Mouse (Mus musculus) embryonic facial prominence, embryonic 11.5 days (tissue): ENCODE measurements around the gene Col25a1. TPM values are rescaled to one million over a fixed set of nuclear protein-coding genes. Genes with fewer than 3 reads are reported as not detected.

Experiments used
- ATAC-seq: fragments of 200-750 bp; cut with Nextera tagmentation; replicated peaks from 2 replicates; pipeline ENCODE4 v1.8.0; 2017; ENCODE audit warnings: low read depth; ENCODE audit not compliant: insufficient number of reproducible peaks, low FRiP score, low TSS enrichment
- DNase-seq: peaks from one replicate; pipeline ENCODE4 v3.0.0-alpha.2; 2015; ENCODE audit warnings: low spot score
- H3K27ac ChIP-seq: fragments of 300-500 bp; sonication (generic); replicated peaks from 2 replicates; pipeline ENCODE4 v1.5.1; 2014; ENCODE audit warnings: mild to moderate bottlenecking, low read depth, low read length, control low read depth
- H3K27me3 ChIP-seq: fragments of 300-500 bp; sonication (generic); 2 replicates; pipeline ENCODE4 v1.6.1; 2014; ENCODE audit warnings: mild to moderate bottlenecking, low read length, moderate library complexity, mixed read lengths; ENCODE audit not compliant: control insufficient read depth, insufficient read depth
- H3K36me3 ChIP-seq: fragments of 300-500 bp; sonication (generic); replicated peaks from 2 replicates; pipeline ENCODE4 v1.6.1; 2014; ENCODE audit warnings: low read depth, mild to moderate bottlenecking, low read length, moderate library complexity, mixed read lengths; ENCODE audit not compliant: control insufficient read depth, insufficient read depth
- H3K4me1 ChIP-seq: fragments of 300-500 bp; sonication (generic); 2 replicates; pipeline ENCODE4 v1.6.1; 2014; ENCODE audit warnings: low read length, mixed read lengths; ENCODE audit not compliant: control insufficient read depth, insufficient read depth
- H3K4me2 ChIP-seq: fragments of 300-500 bp; sonication (generic); 2 replicates; pipeline ENCODE4 v1.6.1; 2014; ENCODE audit warnings: low read depth, mild to moderate bottlenecking, control low read depth, low read length, moderate library complexity
- H3K4me3 ChIP-seq: fragments of 300-500 bp; sonication (generic); 2 replicates; pipeline ENCODE4 v1.5.1; 2014; ENCODE audit warnings: low read depth, low read length, control low read depth
- H3K9ac ChIP-seq: fragments of 300-500 bp; sonication (generic); replicated peaks from 2 replicates; pipeline ENCODE4 v1.6.1; 2014; ENCODE audit warnings: mild to moderate bottlenecking, control low read depth, low read length
- H3K9me3 ChIP-seq: fragments of 300-500 bp; sonication (generic); replicated peaks from 2 replicates; pipeline ENCODE4 v1.6.1; 2016; ENCODE audit warnings: mild to moderate bottlenecking, low read length, inconsistent platforms, mixed read lengths; ENCODE audit not compliant: control insufficient read depth
- WGBS: fragments of 180-500 bp; shearing (Covaris S2); extraction: QIAGEN DNeasy Blood & Tissue Kit; methylation state at CpG from one replicate; pipeline ENCODE4 v1.1.7; 2014; 5-methylcytosine and 5-hydroxymethylcytosine counted together
- polyA plus RNA-seq: library from polyadenylated mRNA; unstranded; fragments of >200 nt; fragmentation: Nextera tagmentation; extraction: Ambion mirVana; gene quantifications from 2 replicates; pipeline ENCODE4 v1.2.1, GENCODE M21; 2014

Gene Col25a1
- polyA plus RNA-seq, 1 experiment from 2014 or later: 11.1 TPM

DNA sequence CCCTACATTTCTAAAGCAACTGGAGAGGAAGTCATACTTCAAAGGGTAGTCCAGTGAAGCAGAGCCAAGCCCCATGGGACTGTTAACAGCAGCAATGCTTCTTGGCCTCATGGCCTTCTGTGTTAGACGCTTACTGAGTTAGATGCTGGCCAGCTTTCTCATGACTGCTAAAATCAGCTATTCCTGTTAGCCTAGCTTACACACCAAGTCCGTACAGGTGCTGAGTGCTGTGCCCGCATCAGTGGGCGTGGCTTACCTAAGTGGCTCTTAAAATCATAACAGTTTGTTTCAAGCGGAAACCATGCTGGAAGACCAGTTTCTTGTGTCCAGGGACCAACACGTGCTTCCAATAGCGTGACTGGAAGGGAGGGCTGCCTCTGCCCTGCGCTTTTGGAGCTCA lies 62.1 kb downstream of the Col25a1 start:
- WGBS: 83% methylated on average over 8 of the region's 8 CpGs
- ATAC-seq (no peak), DNase-seq (no peak)
- Histone ChIP-seq H3K4me3 (no peak overlapping the region), H3K9me3 (no peaks in the 10 kb centered on the region), H3K4me2 (no peak overlapping the region), H3K27me3 (no peaks in the 10 kb centered on the region), H3K27ac (no peak overlapping the region), H3K9ac (no peak overlapping the region), H3K36me3 (no peaks in the 10 kb centered on the region), H3K4me1 (no peaks in the 10 kb centered on the region)

GRCm38 (mm10) chr3:130214631-130215030 lies 83.3 kb downstream of the Col25a1 start:
- no peaks in the 10 kb centered on the region for H3K27me3 ChIP-seq
- H3K9ac ChIP-seq: no peak overlapping the region
- no peak overlapping the region for H3K4me2 ChIP-seq
- no peak for DNase-seq
- WGBS: 81% methylated on average over 11 of the region's 11 CpGs
- no peak overlapping the region for H3K4me3 ChIP-seq
- no peak overlapping the region for H3K27ac ChIP-seq
- H3K36me3 ChIP-seq: no peaks in the 10 kb centered on the region
- ATAC-seq: no peak
- no peaks in the 10 kb centered on the region for H3K4me1 ChIP-seq
- H3K9me3 ChIP-seq: no peaks in the 10 kb centered on the region

DNA sequence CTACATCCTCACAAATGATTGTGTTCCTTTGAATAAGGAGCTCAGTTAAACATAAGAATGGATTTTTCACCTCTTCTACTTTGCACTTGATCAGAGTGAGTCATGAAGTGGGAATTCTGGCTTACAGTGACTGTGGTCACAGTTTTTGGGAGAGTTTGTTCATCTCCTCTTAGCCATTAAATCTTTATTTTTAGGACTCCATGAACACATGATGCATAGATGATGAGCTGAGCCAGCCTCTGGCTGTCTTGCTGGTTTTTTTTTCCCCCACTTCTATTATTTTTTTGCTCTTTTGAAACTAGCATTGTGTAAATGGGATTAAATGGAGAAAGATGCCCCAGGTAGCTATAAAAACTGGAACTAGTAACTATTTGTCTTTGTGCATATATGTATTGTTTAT lies 84.8 kb downstream of the Col25a1 start:
- ATAC-seq (no peak), DNase-seq (no peak)
- Histone ChIP-seq H3K4me2 (no peak overlapping the region), H3K4me3 (no peak overlapping the region), H3K36me3 (no peaks in the 10 kb centered on the region), H3K27me3 (no peaks in the 10 kb centered on the region), H3K27ac (no peak overlapping the region), H3K9ac (no peak overlapping the region), H3K9me3 (no peaks in the 10 kb centered on the region), H3K4me1 (no peaks in the 10 kb centered on the region)

DNA sequence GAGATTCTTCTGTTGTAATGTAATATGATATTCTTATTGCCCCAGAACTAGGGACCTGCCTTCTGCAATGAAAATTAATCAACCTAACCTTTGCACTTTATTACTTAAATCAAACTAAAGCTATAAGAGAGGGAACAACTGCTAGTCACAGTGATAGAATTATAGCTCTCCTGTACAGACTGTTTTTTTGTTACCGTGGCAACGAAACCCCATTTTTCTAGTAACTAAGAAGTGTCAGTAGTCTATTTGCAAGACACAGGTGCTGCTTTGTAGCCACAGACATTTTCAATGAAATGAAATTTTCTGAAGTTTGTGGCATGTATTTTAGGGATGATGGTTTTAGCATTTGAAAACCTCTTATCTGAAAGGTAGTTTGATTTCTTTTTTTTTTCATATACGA lies 85.3 kb downstream of the Col25a1 start:
- H3K27ac ChIP-seq: no peak overlapping the region
- H3K27me3 ChIP-seq: no peaks in the 10 kb centered on the region
- ATAC-seq (no peak), DNase-seq (no peak)
- no peaks in the 10 kb centered on the region for H3K36me3 ChIP-seq
- no peaks in the 10 kb centered on the region for H3K4me1 ChIP-seq
- no peak overlapping the region for H3K9ac ChIP-seq
- H3K4me3 ChIP-seq: no peak overlapping the region
- WGBS: 94% methylated on average over 3 of the region's 3 CpGs
- no peak overlapping the region for H3K4me2 ChIP-seq
- no peaks in the 10 kb centered on the region for H3K9me3 ChIP-seq

- Histone ChIP-seq H3K27me3 (no peaks in the 10 kb centered on the region), H3K4me1 (no peaks in the 10 kb centered on the region)
- WGBS: 85% methylated on average over 2 of the region's 2 CpGs
Observed at GRCm38 (mm10) chr3:130217705-130218104, 86.4 kb downstream of the Col25a1 start.

GRCm38 (mm10) chr3:130218232-130218728 lies 87.0 kb downstream of the Col25a1 start:
- Histone ChIP-seq H3K9ac (no peak overlapping the region), H3K4me2 (no peak overlapping the region), H3K27me3 (no peaks in the 10 kb centered on the region), H3K4me1 (no peaks in the 10 kb centered on the region), H3K27ac (no peak overlapping the region), H3K4me3 (no peak overlapping the region), H3K9me3 (no peaks in the 10 kb centered on the region), H3K36me3 (no peaks in the 10 kb centered on the region)
- DNase-seq (no peak), ATAC-seq (no peak)
- WGBS: 67% methylated on average over 5 of the region's 5 CpGs

More at GRCm38 (mm10) chr3:130217705-130218104, 86.4 kb downstream of the Col25a1 start:
- H3K4me3 ChIP-seq: no peak overlapping the region
- H3K9ac ChIP-seq: no peak overlapping the region
- H3K4me2 ChIP-seq: no peak overlapping the region
- H3K27ac ChIP-seq: no peak overlapping the region
- ATAC-seq: no peak
- H3K9me3 ChIP-seq: no peaks in the 10 kb centered on the region
- DNase-seq: no peak
- no peaks in the 10 kb centered on the region for H3K36me3 ChIP-seq

DNA sequence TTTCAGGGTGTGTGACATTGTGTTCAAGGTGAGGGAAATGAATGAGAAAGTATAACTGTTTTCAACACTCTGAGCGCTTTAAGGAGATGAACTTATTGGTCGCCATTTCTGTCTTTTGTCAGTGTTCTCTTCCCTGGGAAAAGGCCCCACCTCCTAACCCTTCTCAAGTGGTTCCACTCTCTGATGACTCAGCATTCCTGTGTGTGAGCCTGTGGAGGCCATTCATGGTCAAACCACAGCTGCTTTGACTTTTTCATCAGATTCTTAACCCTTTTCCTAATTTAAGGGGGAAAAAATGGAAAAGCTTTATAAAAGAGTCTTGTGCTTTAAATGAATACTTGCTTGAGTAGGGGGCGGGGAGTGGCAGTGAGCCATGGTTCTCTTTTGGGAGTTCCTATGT lies 89.5 kb downstream of the Col25a1 start:
- H3K4me2 ChIP-seq: no peak overlapping the region
- no peak overlapping the region for H3K9ac ChIP-seq
- H3K9me3 ChIP-seq: no peaks in the 10 kb centered on the region
- no peak for ATAC-seq
- no peak for DNase-seq
- no peak overlapping the region for H3K27ac ChIP-seq
- H3K27me3 ChIP-seq: no peaks in the 10 kb centered on the region
- H3K4me3 ChIP-seq: no peak overlapping the region
- WGBS: 90% methylated on average over 3 of the region's 3 CpGs
- H3K36me3 ChIP-seq: no peaks in the 10 kb centered on the region
- no peaks in the 10 kb centered on the region for H3K4me1 ChIP-seq

DNA sequence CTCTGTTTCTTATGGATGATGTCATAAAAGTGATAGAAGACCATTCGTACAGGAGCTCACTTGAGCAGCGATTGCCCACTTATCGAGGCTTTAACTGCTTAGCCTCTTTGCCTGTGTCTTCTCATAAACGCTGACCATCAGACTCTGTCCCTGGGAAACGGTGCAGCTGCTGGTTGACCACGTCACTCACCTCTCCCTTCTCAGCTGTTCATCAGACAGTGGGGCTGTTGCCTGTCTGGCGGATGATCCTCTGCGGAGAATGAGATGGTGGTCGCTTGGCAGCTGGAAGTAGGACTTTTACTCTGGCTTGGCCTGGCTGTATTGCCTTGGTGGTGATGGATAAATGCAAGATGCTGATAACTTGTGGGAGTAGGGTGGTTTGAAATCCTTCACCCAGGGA lies 96.9 kb downstream of the Col25a1 start:
- no peaks in the 10 kb centered on the region for H3K27me3 ChIP-seq
- DNase-seq (no peak), ATAC-seq (no peak)
- 91% methylated on average over 9 of the region's 9 CpGs for WGBS
- H3K27ac ChIP-seq: no peak overlapping the region
- H3K4me3 ChIP-seq: no peak overlapping the region
- no peak overlapping the region for H3K9ac ChIP-seq
- H3K36me3 ChIP-seq: no peaks in the 10 kb centered on the region
- H3K9me3 ChIP-seq: no peaks in the 10 kb centered on the region
- H3K4me2 ChIP-seq: no peak overlapping the region
- no peaks in the 10 kb centered on the region for H3K4me1 ChIP-seq
